Mouse (Mus musculus) G1E (cell line): ENCODE measurements around the gene Isyna1.

Source experiments
- CTCF ChIP-seq: IDR thresholded peaks from 2 replicates; pipeline ENCODE4 v1.5.1; 2012; ENCODE audit warnings: low read depth, low read length, inconsistent platforms, mixed read lengths
- POLR2AphosphoS5 ChIP-seq: IDR thresholded peaks from 2 replicates; pipeline ENCODE4 v1.6.1; 2012; ENCODE audit warnings: low read depth, low read length, inconsistent platforms; ENCODE audit not compliant: insufficient replicate concordance

GRCm38 (mm10) chr8:70593961-70594609, at the start of gene Isyna1:
- TF ChIP-seq CTCF = no peak
- no peak for TF ChIP-seq POLR2AphosphoS5
